In the genomic region with DNA sequence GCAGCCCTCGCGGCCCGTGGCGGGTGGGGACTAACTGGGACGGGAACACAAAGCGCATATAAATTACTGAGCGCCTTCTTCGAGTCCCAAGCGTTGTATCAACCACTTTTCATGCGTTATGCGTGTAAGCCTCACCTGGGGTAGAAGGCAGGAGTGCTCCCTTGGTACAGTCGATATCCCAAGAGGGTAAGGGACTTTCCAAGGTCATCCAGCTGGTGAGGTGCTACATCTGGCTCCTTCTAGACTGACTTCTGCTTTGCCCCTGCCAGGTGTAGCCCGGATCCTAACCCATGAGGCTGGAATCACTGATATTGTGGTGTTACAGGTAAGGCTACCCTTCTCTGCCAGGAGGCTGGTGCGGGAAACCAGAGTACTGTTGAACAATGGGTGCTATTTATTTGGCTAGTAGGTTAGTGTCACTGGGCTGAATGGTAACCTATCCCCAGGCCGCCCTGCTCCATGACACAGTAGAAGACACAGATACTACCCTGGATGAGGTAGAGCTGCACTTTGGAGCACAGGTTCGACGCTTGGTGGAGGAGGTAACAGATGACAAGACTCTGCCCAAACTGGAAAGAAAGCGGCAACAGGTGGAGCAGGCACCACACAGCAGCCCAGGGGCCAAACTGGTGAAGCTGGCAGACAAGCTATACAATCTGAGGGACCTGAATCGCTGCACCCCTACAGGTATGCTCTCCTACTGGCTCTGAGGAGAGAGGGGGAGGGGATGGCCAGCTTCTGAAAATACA, we compare ENCODE assay signal across 8 mouse cellular contexts. TPM values are rescaled to one million over a fixed set of nuclear protein-coding genes. Genes with fewer than 3 reads are reported as not detected.
A peak's percentile ranks its signal among the peaks of the same experiment; 100 is the strongest.
DNase-seq lines count a peak whose midpoint lies in the region; ATAC-seq and TF ChIP-seq lines count a peak whose summit lies in the region.

No protein-coding gene starts in this region.

- TF ChIP-seq CTCF in lung, adult 2 months (IDR thresholded peaks at IDR 0.05; ENCODE audit: insufficient read depth, low read length), result no peak

- peak overlapping the region; percentile 96 for H3K4me3 ChIP-seq in lung, adult 2 months (replicated peaks; ENCODE audit: extremely low read depth, low read depth, low read length)
- peak overlapping the region; percentile 53 for H3K4me3 ChIP-seq in embryonic facial prominence, embryonic 14.5 days (ENCODE audit: low read depth, low read length)
- peak overlapping the region; percentile 54 for H3K4me3 ChIP-seq in intestine, embryonic 15.5 days (replicated peaks)
- peak overlapping the region; percentile 47 for H3K4me3 ChIP-seq in neural tube, embryonic 13.5 days

- no peaks in the 10 kb centered on the region; the same call in 1 of the 2 replicates for H3K36me3 ChIP-seq in embryonic facial prominence, embryonic 14.5 days (ENCODE audit: control insufficient read depth, insufficient read depth, low read length)
- H3K36me3 ChIP-seq in intestine, embryonic 15.5 days, result no peaks in the 10 kb centered on the region
- no peaks in the 10 kb centered on the region for H3K36me3 ChIP-seq in neural tube, embryonic 13.5 days

- peak overlapping the region; percentile 83 for H3K9ac ChIP-seq in embryonic facial prominence, embryonic 14.5 days (ENCODE audit: low read depth, low read length)
- H3K9ac ChIP-seq in intestine, embryonic 15.5 days, result peak overlapping the region; percentile 76
- H3K9ac ChIP-seq in neural tube, embryonic 13.5 days, result peak overlapping the region; percentile 79

- no peaks in the 10 kb centered on the region for H3K9me3 ChIP-seq in embryonic facial prominence, embryonic 14.5 days (ENCODE audit: control insufficient read depth, low read length)
- no peaks in the 10 kb centered on the region for H3K9me3 ChIP-seq in intestine, embryonic 15.5 days
- no peaks in the 10 kb centered on the region for H3K9me3 ChIP-seq in neural tube, embryonic 13.5 days

- TF ChIP-seq POLR2A in lung, adult 2 months (IDR thresholded peaks at IDR 0.05; ENCODE audit: borderline replicate concordance, extremely low read depth, low read depth, low read length), result no peak

- WGBS in lung, adult 2 months, result 24% methylated on average over 19 of the region's 19 CpGs
- WGBS in embryonic facial prominence, embryonic 14.5 days, result 25% methylated on average over 19 of the region's 19 CpGs
- 24% methylated on average over 19 of the region's 19 CpGs for WGBS in intestine, embryonic 15.5 days
- 25% methylated on average over 19 of the region's 19 CpGs for WGBS in neural tube, embryonic 13.5 days

- no peak for DNase-seq in lung, adult 2 months
- DNase-seq in lung, adult 18-20 months, result no peak
- DNase-seq in embryonic facial prominence, embryonic 14.5 days (ENCODE audit: low spot score), result no peak
- no peak for DNase-seq in ovary, postnatal 36 days (ENCODE audit: low spot score)
- no peak for DNase-seq in cerebellum, postnatal 14 days
- no peak for DNase-seq in frontal cortex, postnatal 36 days (ENCODE audit: low spot score in 2 of 2)

- H3K27ac ChIP-seq in embryonic facial prominence, embryonic 14.5 days (replicated peaks; ENCODE audit: low read depth, low read length), result peak overlapping the region; percentile 79
- H3K27ac ChIP-seq in intestine, embryonic 15.5 days, result peak overlapping the region; percentile 66
- H3K27ac ChIP-seq in neural tube, embryonic 13.5 days (replicated peaks), result peak overlapping the region; percentile 81

- peaks cover 7% of the 10 kb centered on the region; the same call in 1 of the 2 replicates for H3K4me1 ChIP-seq in lung, adult 2 months (ENCODE audit: control insufficient read depth, insufficient read depth, low read length)
- peaks cover 21% of the 10 kb centered on the region for H3K4me1 ChIP-seq in embryonic facial prominence, embryonic 14.5 days (ENCODE audit: control insufficient read depth, insufficient read depth, low read length)
- peaks cover 31% of the 10 kb centered on the region for H3K4me1 ChIP-seq in intestine, embryonic 15.5 days (replicated peaks)
- peaks cover 57% of the 10 kb centered on the region for H3K4me1 ChIP-seq in neural tube, embryonic 13.5 days (replicated peaks)

- ATAC-seq in embryonic facial prominence, embryonic 14.5 days (ENCODE audit: low read depth), result no peak
- 0 out of 2 replicates have a peak, but pooled peaks have one; percentile 2 for ATAC-seq in intestine, embryonic 15.5 days
- ATAC-seq in neural tube, embryonic 13.5 days (ENCODE audit: low read depth), result 0 out of 2 replicates have a peak, but pooled peaks have one; percentile 0

- no peaks in the 10 kb centered on the region for H3K27me3 ChIP-seq in embryonic facial prominence, embryonic 14.5 days (replicated peaks; ENCODE audit: control insufficient read depth, insufficient read depth, low read length)
- H3K27me3 ChIP-seq in intestine, embryonic 15.5 days (replicated peaks), result no peaks in the 10 kb centered on the region
- no peaks in the 10 kb centered on the region for H3K27me3 ChIP-seq in neural tube, embryonic 13.5 days

- H3K4me2 ChIP-seq in embryonic facial prominence, embryonic 14.5 days (ENCODE audit: low read depth, low read length), result peak overlapping the region; percentile 81
- peak overlapping the region; percentile 72 for H3K4me2 ChIP-seq in intestine, embryonic 15.5 days (replicated peaks)
- peak overlapping the region; percentile 77 for H3K4me2 ChIP-seq in neural tube, embryonic 13.5 days

RNA-seq across cellular contexts. Expression of gene Hddc3, which starts 0.5 kb away (rescaled TPM):
- 20.4 and 26.9 TPM in 2 replicates for polyA plus RNA-seq in lung, adult 2 months (2012; rRNA removed)
- 19.6 and 22.8 TPM in 2 replicates for polyA plus RNA-seq in embryonic facial prominence, embryonic 14.5 days (2014; fragmentation: Nextera tagmentation; extraction: Ambion mirVana)
- 14.7 and 15.4 TPM in 2 replicates for polyA plus RNA-seq in intestine, embryonic 15.5 days (2015; fragmentation: Nextera tagmentation; extraction: Ambion mirVana)
- 22.0 and 24.7 TPM in 2 replicates for polyA plus RNA-seq in neural tube, embryonic 13.5 days (2015; fragmentation: Nextera tagmentation; extraction: Ambion mirVana)

RNA-seq across cellular contexts. Expression of gene Unc45a, which starts 2.6 kb away (rescaled TPM):
- 102 and 105 TPM in 2 replicates for polyA plus RNA-seq in lung, adult 2 months (2012; rRNA removed)
- 34.1 and 39.7 TPM in 2 replicates for polyA plus RNA-seq in embryonic facial prominence, embryonic 14.5 days (2014; fragmentation: Nextera tagmentation; extraction: Ambion mirVana)
- polyA plus RNA-seq in intestine, embryonic 15.5 days (2015; fragmentation: Nextera tagmentation; extraction: Ambion mirVana), result 37.0 and 37.6 TPM in 2 replicates
- polyA plus RNA-seq in neural tube, embryonic 13.5 days (2015; fragmentation: Nextera tagmentation; extraction: Ambion mirVana), result 61.3 and 61.7 TPM in 2 replicates

RNA-seq across cellular contexts. Expression of gene Rccd1, which starts 19.2 kb away (rescaled TPM):
- 10.8 and 12.2 TPM in 2 replicates for polyA plus RNA-seq in lung, adult 2 months (2012; rRNA removed)
- 6.8 and 8.4 TPM in 2 replicates for polyA plus RNA-seq in embryonic facial prominence, embryonic 14.5 days (2014; fragmentation: Nextera tagmentation; extraction: Ambion mirVana)
- polyA plus RNA-seq in intestine, embryonic 15.5 days (2015; fragmentation: Nextera tagmentation; extraction: Ambion mirVana), result 9.3 and 10.7 TPM in 2 replicates
- 12.6 and 15.6 TPM in 2 replicates for polyA plus RNA-seq in neural tube, embryonic 13.5 days (2015; fragmentation: Nextera tagmentation; extraction: Ambion mirVana)

RNA-seq across cellular contexts. Expression of gene Man2a2, which starts 27.7 kb away (rescaled TPM):
- 93.7 and 96.3 TPM in 2 replicates for polyA plus RNA-seq in lung, adult 2 months (2012; rRNA removed)
- polyA plus RNA-seq in embryonic facial prominence, embryonic 14.5 days (2014; fragmentation: Nextera tagmentation; extraction: Ambion mirVana), result 15.7 and 19.3 TPM in 2 replicates
- 13.1 and 14.7 TPM in 2 replicates for polyA plus RNA-seq in intestine, embryonic 15.5 days (2015; fragmentation: Nextera tagmentation; extraction: Ambion mirVana)
- polyA plus RNA-seq in neural tube, embryonic 13.5 days (2015; fragmentation: Nextera tagmentation; extraction: Ambion mirVana), result 23.6 and 24.8 TPM in 2 replicates

RNA-seq across cellular contexts. Expression of gene Fes, which starts 44.3 kb away (rescaled TPM):
- 51.4 and 60.1 TPM in 2 replicates for polyA plus RNA-seq in lung, adult 2 months (2012; rRNA removed)
- 14.6 and 15.7 TPM in 2 replicates for polyA plus RNA-seq in embryonic facial prominence, embryonic 14.5 days (2014; fragmentation: Nextera tagmentation; extraction: Ambion mirVana)
- polyA plus RNA-seq in intestine, embryonic 15.5 days (2015; fragmentation: Nextera tagmentation; extraction: Ambion mirVana), result 11.2 and 11.5 TPM in 2 replicates
- polyA plus RNA-seq in neural tube, embryonic 13.5 days (2015; fragmentation: Nextera tagmentation; extraction: Ambion mirVana), result 5.8 and 6.2 TPM in 2 replicates
